Mouse (Mus musculus): ENCODE results near the gene E130114P18Rik.

Gene E130114P18Rik

DNA sequence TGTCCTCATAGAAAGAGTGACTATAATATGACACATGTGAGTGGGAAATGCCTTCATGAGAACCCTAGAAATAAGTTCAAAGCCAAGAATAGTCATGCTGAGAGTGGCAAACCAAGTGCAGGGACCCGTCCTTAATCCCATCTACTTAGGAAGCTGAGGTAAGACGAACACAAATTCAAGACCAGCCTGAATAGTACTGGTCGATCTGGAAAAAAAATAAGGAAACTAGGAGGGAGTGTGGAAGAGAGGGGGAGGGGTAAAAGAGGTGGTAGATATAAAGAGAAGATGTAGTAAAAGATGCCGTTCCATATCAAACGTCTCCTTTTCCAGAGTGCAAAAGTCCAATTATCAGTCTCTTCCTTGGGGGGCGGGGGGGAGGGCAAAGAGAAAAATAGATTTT is 213.7 kb downstream of the E130114P18Rik start:
- DNase-seq (ENCODE audit: low read depth, low spot score) = no peak

DNA sequence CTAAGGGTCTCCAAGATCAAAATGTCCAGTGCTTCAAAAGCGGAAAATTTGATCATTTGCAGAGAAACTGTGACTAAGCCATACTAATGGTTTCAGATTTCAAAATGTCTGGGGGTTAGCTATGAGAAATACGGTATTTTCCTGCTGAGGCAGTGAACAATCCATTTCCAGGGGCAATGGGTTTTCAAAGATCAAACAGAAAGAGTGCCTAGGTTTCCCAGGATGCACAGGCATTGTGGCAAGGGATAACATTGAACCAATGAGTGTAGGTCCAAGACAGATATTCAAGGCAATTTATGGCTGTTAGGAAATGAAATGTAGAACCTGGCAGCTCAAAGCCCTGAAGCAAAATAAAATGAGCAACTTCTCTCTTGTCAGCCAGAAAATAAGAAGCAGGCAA is 220.3 kb downstream of the E130114P18Rik start:
- DNase-seq (ENCODE audit: low read depth, low spot score) = no peak

DNA sequence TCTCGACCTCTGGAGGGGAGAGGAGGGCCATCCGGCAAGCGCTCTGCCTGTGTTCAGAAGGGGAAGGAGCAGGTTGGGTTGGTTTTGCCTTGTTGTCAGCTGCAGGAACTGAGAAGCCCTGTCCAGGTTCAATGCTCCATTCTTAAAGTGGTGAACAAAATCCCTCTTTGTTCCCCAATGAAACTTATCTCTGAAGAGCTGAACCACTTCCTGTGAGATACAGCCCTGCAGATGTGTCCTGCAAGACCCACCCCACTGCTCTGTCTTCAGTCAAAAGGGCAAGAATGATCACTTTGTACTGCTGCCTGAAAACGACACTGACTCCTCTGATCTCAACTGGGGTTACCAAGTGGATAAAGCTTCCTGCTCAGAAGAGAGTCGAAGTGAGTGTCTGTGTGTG is 233.9 kb downstream of the E130114P18Rik start:
- DNase-seq (ENCODE audit: low read depth, low spot score) = no peak

DNA sequence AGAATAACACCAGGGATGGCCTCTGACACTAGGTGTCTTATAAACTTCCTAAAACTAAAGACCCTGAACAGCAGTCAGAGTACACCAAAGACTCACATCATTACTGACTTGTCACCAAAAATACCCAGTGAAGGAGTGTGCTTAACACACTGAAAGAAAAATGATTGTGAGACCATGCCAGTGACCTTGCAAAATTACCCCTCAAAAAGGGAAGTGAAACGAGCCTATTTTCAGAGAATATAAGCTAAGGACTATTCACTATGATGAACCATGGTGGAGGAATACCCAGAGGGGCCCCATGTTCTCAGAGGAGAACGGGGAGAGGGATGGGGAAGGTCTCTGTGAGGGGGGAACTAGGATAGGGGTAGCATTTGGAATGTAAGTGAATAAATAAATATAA is 245.8 kb downstream of the E130114P18Rik start:
- DNase-seq (ENCODE audit: low read depth, low spot score) = no peak

DNA sequence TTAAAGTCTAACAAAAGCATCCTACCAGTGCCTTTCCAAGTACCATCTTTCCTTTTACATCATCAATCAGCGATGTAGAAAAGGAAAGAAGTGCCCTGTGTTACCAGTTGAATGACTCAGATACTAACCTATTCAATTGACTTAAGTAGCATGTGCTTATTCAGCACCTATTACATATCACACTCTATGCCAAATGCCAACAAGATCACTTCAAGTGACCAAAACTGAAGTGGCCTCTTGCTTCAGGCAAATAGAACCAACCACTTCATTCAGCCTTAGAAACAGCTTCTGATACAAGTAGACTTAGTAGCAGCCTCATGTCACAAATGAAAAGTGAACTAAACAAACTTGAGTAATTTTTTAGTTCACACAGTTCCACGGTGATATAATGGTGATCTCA is 249.4 kb downstream of the E130114P18Rik start:
- no peak for DNase-seq (ENCODE audit: low read depth, low spot score)

Data from WW6 (cell line).